Mouse (Mus musculus): ENCODE data around the gene Gm3317. TPM values are rescaled to one million over a fixed set of nuclear protein-coding genes. Genes with fewer than 3 reads are reported as not detected.
"Not testable (repeated sequence)": the region's sequence is repeated elsewhere in the genome, so short reads cannot be mapped to it uniquely, and the experiment has no call there.

Gene Gm3317
- not detected in 2 replicates for polyA plus RNA-seq (2015; fragmentation: Nextera tagmentation; extraction: Ambion mirVana)

- not testable (repeated sequence) for H3K27ac ChIP-seq; H3K4me2 ChIP-seq (replicated peaks); ATAC-seq; H3K27me3 ChIP-seq; H3K36me3 ChIP-seq; H3K4me3 ChIP-seq (replicated peaks); H3K9me3 ChIP-seq; H3K4me1 ChIP-seq (replicated peaks); H3K9ac ChIP-seq (replicated peaks)
- WGBS, result no CpG with 5 or more reads among the region's 1 CpGs
Observed at GRCm38 (mm10) chr14:5164235-5164634, at the start of gene Gm3317. Gene Gm3317 (plus strand): TSS chr14:5164535.

GRCm38 (mm10) chr14:5131219-5131618, 33.1 kb upstream of the Gm3317 start, which contains the start of gene Gm8279:
Gene Gm8279 (plus strand): TSS chr14:5131519.
- H3K36me3 ChIP-seq; H3K9ac ChIP-seq (replicated peaks); H3K9me3 ChIP-seq; H3K27me3 ChIP-seq; H3K27ac ChIP-seq; H3K4me1 ChIP-seq (replicated peaks); ATAC-seq; H3K4me3 ChIP-seq (replicated peaks); H3K4me2 ChIP-seq (replicated peaks): not testable (repeated sequence)
- WGBS, result 86% methylated on average over 2 of the region's 2 CpGs

- not testable (repeated sequence) for H3K27me3 ChIP-seq; H3K9ac ChIP-seq (replicated peaks); H3K27ac ChIP-seq; H3K36me3 ChIP-seq; H3K9me3 ChIP-seq; H3K4me2 ChIP-seq (replicated peaks); ATAC-seq; H3K4me3 ChIP-seq (replicated peaks); H3K4me1 ChIP-seq (replicated peaks)
- no CpG with 5 or more reads among the region's 3 CpGs for WGBS
Observed at GRCm38 (mm10) chr14:5185493-5185892, 21.2 kb downstream of the Gm3317 start, which contains the start of gene Gm8271. Gene Gm8271 (plus strand): TSS chr14:5185793.

Other genes with a start within 250 kb of the Gm3317 start
- gene Gm8297, start 180.6 kb upstream of the Gm3317 start, polyA plus RNA-seq (2015; fragmentation: Nextera tagmentation; extraction: Ambion mirVana), result not detected in 2 replicates
- gene Gm3298, start 148.6 kb upstream of the Gm3317 start, polyA plus RNA-seq (2015; fragmentation: Nextera tagmentation; extraction: Ambion mirVana), result not detected in 2 replicates
- not detected in 2 replicates for gene 4930555G01Rik, start 113.9 kb upstream of the Gm3317 start, polyA plus RNA-seq (2015; fragmentation: Nextera tagmentation; extraction: Ambion mirVana)
- gene Gm8281, start 93.5 kb upstream of the Gm3317 start, polyA plus RNA-seq (2015; fragmentation: Nextera tagmentation; extraction: Ambion mirVana), result 6.1 and 6.9 TPM in 2 replicates
- not detected in 2 replicates for gene Gm8279, start 33.0 kb upstream of the Gm3317 start, polyA plus RNA-seq (2015; fragmentation: Nextera tagmentation; extraction: Ambion mirVana)
- not detected in 2 replicates for gene Gm8271, start 21.3 kb downstream of the Gm3317 start, polyA plus RNA-seq (2015; fragmentation: Nextera tagmentation; extraction: Ambion mirVana)
- gene Gm3526, start 96.0 kb downstream of the Gm3317 start, polyA plus RNA-seq (2015; fragmentation: Nextera tagmentation; extraction: Ambion mirVana), result not detected in 2 replicates
- not detected in 2 replicates for gene Gm3542, start 170.4 kb downstream of the Gm3317 start, polyA plus RNA-seq (2015; fragmentation: Nextera tagmentation; extraction: Ambion mirVana)
- gene Gm3500, start 224.5 kb downstream of the Gm3317 start, polyA plus RNA-seq (2015; fragmentation: Nextera tagmentation; extraction: Ambion mirVana), result 1.3 and 2.0 TPM in 2 replicates

Measured in midbrain, embryonic 13.5 days (tissue).